In genomic region chr15:31466749-31467148, GRCm38 (mm10) we compare ENCODE assay signal across 20 mouse cellular contexts. TPM values are rescaled to one million over a fixed set of nuclear protein-coding genes. Genes with fewer than 3 reads are reported as not detected.
DNase-seq lines count a peak whose midpoint lies in the region; ATAC-seq lines count a peak whose summit lies in the region.
"Had no signal": no experiment of that assay in that cellular context is flagged by ENCODE, and none has a peak within 500 bp of the region (broad histone marks: within the 10 kb centered on the region; RNA-seq: fewer than 3 reads in every experiment).

No protein-coding gene starts in this region.

- peak; percentile 84 for ATAC-seq in granulocyte monocyte progenitor cell, adult 5-6 weeks (replicated peaks; ENCODE audit: poor library complexity, severe bottlenecking)
- ATAC-seq in megakaryocyte progenitor cell, adult 5-6 weeks (replicated peaks; ENCODE audit: poor library complexity) = peak; percentile 66
- ATAC-seq: forebrain, embryonic 15.5 days; hindbrain, embryonic 16.5 days; Patski had no signal

- intact Hi-C loops in heart, postnatal 25 days (cut with DNase I) = no loop called here

- peak; percentile 62 for DNase-seq in heart, adult 11 months
- no peak for DNase-seq in heart, postnatal 25 days (ENCODE audit: low spot score)
- DNase-seq in layer of hippocampus, postnatal 14 days (ENCODE audit: low spot score in 2 of 2) = no peak
- DNase-seq in urinary bladder, postnatal 25 days (ENCODE audit: low spot score) = no peak
- no peak for DNase-seq in adrenal gland, postnatal 14 days
- DNase-seq: adrenal gland, postnatal 10 days; cerebellum, adult 11-12 months; cerebellum, adult 8-10 months; cerebellum, postnatal 10 days; cerebellum, postnatal 36 days; embryo, embryonic 11 days; gastrocnemius, postnatal 25 days; heart, postnatal 36 days had no signal

RNA-seq across cellular contexts. Expression of gene Ropn1l, which starts 13.2 kb away (rescaled TPM):
- not detected for total RNA-seq in heart, postnatal 25 days (2021)
- 1.9 and 6.3 TPM in 2 replicates for total RNA-seq in granulocyte monocyte progenitor cell, adult 5-6 weeks (2014; fragmentation: Nextera tagmentation)
- not detected in 2 replicates for total RNA-seq in granulocyte monocyte progenitor cell, adult 5-6 weeks (2017)
- total RNA-seq in megakaryocyte progenitor cell, adult 5-6 weeks (2015) = 1.4 and 3.3 TPM in 2 replicates
- total RNA-seq in megakaryocyte progenitor cell, adult 5-6 weeks (2017) = 1.2 and 2.5 TPM in 2 replicates
- total RNA-seq in layer of hippocampus, postnatal 14 days (2021) = 1 to 10 TPM in 1 of 2 experiments, not detected in 1; 1.3 TPM
- 1.1 and 2.3 TPM in 2 replicates for total RNA-seq in adrenal gland, postnatal 14 days (2021)
- total RNA-seq: ES-E14; gastrocnemius, adult 8-10 months; gastrocnemius, postnatal 25 days; heart, postnatal 36 days had no signal
